Mouse (Mus musculus) heart, embryonic 16.5 days (tissue): ENCODE results near the gene Ten1. TPM values are rescaled to one million over a fixed set of nuclear protein-coding genes. Genes with fewer than 3 reads are reported as not detected.
A peak's percentile ranks its signal among the peaks of the same experiment; 100 is the strongest.

ENCODE experiments used
- ATAC-seq: fragments of 200-750 bp; cut with Nextera tagmentation; replicated peaks from 2 replicates; pipeline ENCODE4 v1.8.0; 2017; ENCODE audit warnings: moderate number of reproducible peaks; ENCODE audit not compliant: insufficient read depth, low FRiP score; ENCODE audit errors: extremely low read depth
- H3K27ac ChIP-seq: fragments of 300-500 bp; sonication (generic); 2 replicates; pipeline ENCODE4 v1.5.1; 2014; ENCODE audit warnings: mild to moderate bottlenecking, low read length, control low read depth, moderate library complexity
- H3K27me3 ChIP-seq: fragments of 300-500 bp; sonication (generic); 2 replicates; pipeline ENCODE4 v1.6.1; 2014; ENCODE audit warnings: low read length, mixed read lengths; ENCODE audit not compliant: control insufficient read depth, insufficient read depth
- H3K36me3 ChIP-seq: fragments of 300-500 bp; sonication (generic); 2 replicates; pipeline ENCODE4 v1.6.1; 2014; ENCODE audit not compliant: control insufficient read depth, insufficient read depth
- H3K4me1 ChIP-seq: fragments of 300-500 bp; sonication (generic); 2 replicates; pipeline ENCODE4 v1.6.1; 2014; ENCODE audit warnings: low read length, mixed read lengths; ENCODE audit not compliant: control insufficient read depth, insufficient read depth
- H3K4me2 ChIP-seq: fragments of 300-500 bp; sonication (generic); 2 replicates; pipeline ENCODE4 v1.6.1; 2014; ENCODE audit warnings: low read depth, mild to moderate bottlenecking, control low read depth, low read length
- H3K4me3 ChIP-seq: fragments of 300-500 bp; sonication (generic); 2 replicates; pipeline ENCODE4 v1.5.1; 2014; ENCODE audit warnings: mild to moderate bottlenecking, control low read depth, low read length
- H3K9ac ChIP-seq: fragments of 300-500 bp; sonication (generic); 2 replicates; pipeline ENCODE4 v1.6.1; 2014; ENCODE audit warnings: low read length, control low read depth
- H3K9me3 ChIP-seq: fragments of 300-500 bp; sonication (generic); replicated peaks from 2 replicates; pipeline ENCODE4 v1.6.1; 2016; ENCODE audit warnings: low read length; ENCODE audit not compliant: control insufficient read depth
- WGBS: fragments of 180-500 bp; shearing (Covaris S2); extraction: QIAGEN DNeasy Blood & Tissue Kit; methylation state at CpG from one replicate; pipeline ENCODE4 v1.1.7; 2014; 5-methylcytosine and 5-hydroxymethylcytosine counted together
- polyA plus RNA-seq: library from polyadenylated mRNA; unstranded; fragments of >200 nt; fragmentation: Nextera tagmentation; extraction: Ambion mirVana; gene quantifications from 2 replicates; pipeline ENCODE4 v1.2.1, GENCODE M21; 2015

The Ten1 gene
- 76.0 and 84.5 TPM in 2 replicates for polyA plus RNA-seq

GRCm38 (mm10) chr11:116198639-116199531 lies at the start of gene Ten1, which contains the start of gene Acox1:
Ten1 (plus strand) TSS chr11:116198855.
Acox1 (minus strand) TSS chr11:116199045.
- Histone ChIP-seq H3K27me3 (no peaks in the 10 kb centered on the region), H3K9me3 (no peaks in the 10 kb centered on the region), H3K9ac (peak within 1 kb of the TSS; percentile 92), H3K4me3 (peak within 1 kb of the TSS; percentile 80), H3K4me2 (peak within 1 kb of the TSS; percentile 78), H3K36me3 (peaks cover 7% of the 10 kb centered on the region), H3K27ac (peak within 1 kb of the TSS; percentile 97), H3K4me1 (peaks cover 13% of the 10 kb centered on the region)
- WGBS = under 1% methylated on average over 62 of the region's 62 CpGs
- peak; percentile 96 for ATAC-seq

- 84% methylated on average over 6 of the region's 6 CpGs for WGBS
- Histone ChIP-seq H3K27me3 (no peaks in the 10 kb centered on the region), H3K27ac (no peak overlapping the region), H3K9me3 (no peaks in the 10 kb centered on the region), H3K4me3 (no peak overlapping the region), H3K4me2 (no peak overlapping the region), H3K36me3 (peaks cover 44% of the 10 kb centered on the region), H3K9ac (no peak overlapping the region), H3K4me1 (no peaks in the 10 kb centered on the region)
- ATAC-seq = no peak
Observed at GRCm38 (mm10) chr11:116149341-116149740, 49.3 kb upstream of the Ten1 start.

GRCm38 (mm10) chr11:116150960-116151359 lies 47.7 kb upstream of the Ten1 start:
- Histone ChIP-seq H3K9me3 (no peaks in the 10 kb centered on the region), H3K4me3 (no peak overlapping the region), H3K4me2 (no peak overlapping the region), H3K36me3 (peaks cover 40% of the 10 kb centered on the region), H3K4me1 (no peaks in the 10 kb centered on the region), H3K9ac (no peak overlapping the region), H3K27me3 (no peaks in the 10 kb centered on the region), H3K27ac (no peak overlapping the region)
- WGBS = 86% methylated on average over 2 of the region's 2 CpGs
- ATAC-seq = no peak

- Histone ChIP-seq H3K9me3 (no peaks in the 10 kb centered on the region), H3K9ac (no peak overlapping the region), H3K4me1 (peaks cover 4% of the 10 kb centered on the region), H3K36me3 (peaks cover 12% of the 10 kb centered on the region; the same call in 1 of the 2 replicates), H3K4me2 (no peak overlapping the region), H3K27ac (no peak overlapping the region), H3K4me3 (no peak overlapping the region), H3K27me3 (no peaks in the 10 kb centered on the region)
- 66% methylated on average over 12 of the region's 12 CpGs for WGBS
- no peak for ATAC-seq
Observed at GRCm38 (mm10) chr11:116161312-116161711, 37.3 kb upstream of the Ten1 start.

DNA sequence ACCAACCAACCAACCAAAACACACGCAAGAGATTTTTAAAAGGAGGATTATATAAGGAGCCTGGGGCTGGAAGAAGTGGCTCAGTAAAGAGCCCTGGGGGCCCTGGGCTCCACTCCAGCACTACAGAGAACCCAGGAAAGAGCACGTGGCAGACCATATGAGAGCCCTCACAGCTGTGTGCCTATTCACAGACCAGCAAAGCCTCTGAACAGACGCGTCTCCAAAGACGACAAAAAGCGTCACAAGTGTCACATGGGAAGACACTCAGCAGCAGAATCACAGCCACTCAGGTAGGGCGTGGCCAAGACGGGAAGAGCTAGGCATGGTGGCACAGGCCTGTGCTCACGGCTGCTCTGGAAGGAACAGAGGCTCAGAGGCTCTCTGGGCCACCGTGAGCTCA lies 36.5 kb upstream of the Ten1 start:
- Histone ChIP-seq H3K27me3 (no peaks in the 10 kb centered on the region), H3K4me3 (no peak overlapping the region), H3K9ac (no peak overlapping the region), H3K9me3 (no peaks in the 10 kb centered on the region), H3K4me1 (peaks cover 12% of the 10 kb centered on the region), H3K4me2 (no peak overlapping the region), H3K36me3 (peaks cover 10% of the 10 kb centered on the region; the same call in 1 of the 2 replicates), H3K27ac (no peak overlapping the region)
- no peak for ATAC-seq
- WGBS = 72% methylated on average over 10 of the region's 10 CpGs

DNA sequence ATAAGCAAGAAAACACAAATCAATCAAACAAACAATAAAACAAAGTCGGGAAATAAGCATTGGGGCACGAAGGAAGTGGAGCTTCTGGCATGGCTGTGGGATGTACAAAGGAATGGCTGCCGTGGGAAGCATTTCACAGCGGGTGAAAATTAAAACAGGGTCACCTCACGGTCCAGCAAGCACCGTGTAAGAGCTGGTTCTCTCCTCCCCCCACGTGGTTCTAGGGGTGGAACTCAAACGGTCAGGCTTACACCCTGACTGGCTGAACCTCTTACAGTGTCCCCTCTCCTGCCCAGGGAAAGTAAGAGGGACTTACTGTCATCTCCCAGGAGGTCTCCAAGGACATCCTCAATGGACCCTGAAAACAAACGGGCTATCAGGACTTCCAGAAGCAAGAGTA lies 35.7 kb upstream of the Ten1 start:
- Histone ChIP-seq H3K36me3 (peaks cover 9% of the 10 kb centered on the region; the same call in 1 of the 2 replicates), H3K9me3 (no peaks in the 10 kb centered on the region), H3K4me3 (no peak overlapping the region), H3K4me1 (peaks cover 13% of the 10 kb centered on the region), H3K4me2 (no peak overlapping the region), H3K27ac (no peak overlapping the region), H3K27me3 (no peaks in the 10 kb centered on the region), H3K9ac (no peak overlapping the region)
- no peak for ATAC-seq
- 58% methylated on average over 9 of the region's 9 CpGs for WGBS

- Histone ChIP-seq H3K27me3 (no peaks in the 10 kb centered on the region), H3K27ac (peak overlapping the region; percentile 97), H3K9me3 (no peaks in the 10 kb centered on the region), H3K36me3 (peaks cover 6% of the 10 kb centered on the region; the same call in 1 of the 2 replicates), H3K4me1 (peaks cover 13% of the 10 kb centered on the region), H3K9ac (peak overlapping the region; percentile 85), H3K4me3 (peak overlapping the region; percentile 86), H3K4me2 (peak overlapping the region; percentile 78)
- WGBS = 5% methylated on average over 6 of the region's 6 CpGs
- ATAC-seq = 0 out of 2 replicates have a peak, but pooled peaks have one; percentile 12
Observed at GRCm38 (mm10) chr11:116167232-116167631, 31.4 kb upstream of the Ten1 start.

GRCm38 (mm10) chr11:116167884-116168439 lies 30.7 kb upstream of the Ten1 start, which contains the start of gene Fbf1:
Fbf1 (minus strand) TSS chr11:116168166.
- H3K4me1 ChIP-seq = peaks cover 13% of the 10 kb centered on the region
- WGBS = under 1% methylated on average over 40 of the region's 40 CpGs
- no peaks in the 10 kb centered on the region for H3K9me3 ChIP-seq
- ATAC-seq = peak; percentile 97
- H3K9ac ChIP-seq = peak within 1 kb of the TSS; percentile 85
- peak within 1 kb of the TSS; percentile 97 for H3K27ac ChIP-seq
- peaks cover 13% of the 10 kb centered on the region for H3K36me3 ChIP-seq
- H3K27me3 ChIP-seq = no peaks in the 10 kb centered on the region
- peak within 1 kb of the TSS; percentile 86 for H3K4me3 ChIP-seq
- H3K4me2 ChIP-seq = peak within 1 kb of the TSS; percentile 78

GRCm38 (mm10) chr11:116169214-116169613 lies 29.4 kb upstream of the Ten1 start:
- Histone ChIP-seq H3K27me3 (no peaks in the 10 kb centered on the region), H3K4me3 (no peak overlapping the region), H3K27ac (no peak overlapping the region), H3K4me2 (no peak overlapping the region), H3K36me3 (peaks cover 25% of the 10 kb centered on the region), H3K4me1 (peaks cover 13% of the 10 kb centered on the region), H3K9ac (no peak overlapping the region), H3K9me3 (no peaks in the 10 kb centered on the region)
- WGBS = 84% methylated on average over 3 of the region's 3 CpGs
- ATAC-seq = no peak
